Mouse (Mus musculus): ENCODE data around the gene Stk38l.

- TF ChIP-seq CTCF (IDR thresholded peaks at IDR 0.05; ENCODE audit: low read depth) (no peak), EP300 (IDR thresholded peaks at IDR 0.05; ENCODE audit: low read depth) (no peak)
Measured at GRCm38 (mm10) chr6:146809991-146810390, 85.2 kb downstream of the Stk38l start.
